Mouse (Mus musculus) embryonic facial prominence, embryonic 14.5 days (tissue): ENCODE data around the gene Ptger2. TPM values are rescaled to one million over a fixed set of nuclear protein-coding genes. Genes with fewer than 3 reads are reported as not detected.

Experiments used
- microRNA counts: library from miRNA; unstranded; fragments of <30 nt; microRNA quantifications from one replicate; lab custom pipeline; 2017
- microRNA-seq: library from miRNA; unstranded; fragments of <30 nt; microRNA quantifications from one replicate; pipeline ENCODE4, GENCODE M21; 2016; ENCODE audit warnings: borderline number of aligned reads
- polyA plus RNA-seq: library from polyadenylated mRNA; unstranded; fragments of >200 nt; fragmentation: Nextera tagmentation; extraction: Ambion mirVana; gene quantifications from 2 replicates; pipeline ENCODE4 v1.2.1, GENCODE M21; 2014

Ptger2 gene
- polyA plus RNA-seq, 1 experiment from 2014 or later, result 1.2 TPM

MicroRNAs within 50 kb of the gene (microRNA counts, 519-probe panel; counts per million panel counts)
- microRNA mmu-miR-327 (lab: Ali Mortazavi, UCI), result 19.3 counts per million

Small RNA genes within 50 kb of the gene (microRNA-seq; reads per million reads assigned to microRNA genes)
- gene Mir327, result not detected

Other genes starting within 250 kb of the Ptger2 start
- gene Gm8267, start 237.9 kb upstream of the Ptger2 start, polyA plus RNA-seq, result not detected in 2 replicates
- 0.81 and 0.97 TPM in 2 replicates for gene Ptgdr, start 128.8 kb upstream of the Ptger2 start, polyA plus RNA-seq
- 3.5 and 3.7 TPM in 2 replicates for gene Gpr137c, start 231.5 kb downstream of the Ptger2 start, polyA plus RNA-seq
- gene Txndc16, start 232.1 kb downstream of the Ptger2 start, polyA plus RNA-seq, result 18.0 and 18.7 TPM in 2 replicates